In the genomic region with DNA sequence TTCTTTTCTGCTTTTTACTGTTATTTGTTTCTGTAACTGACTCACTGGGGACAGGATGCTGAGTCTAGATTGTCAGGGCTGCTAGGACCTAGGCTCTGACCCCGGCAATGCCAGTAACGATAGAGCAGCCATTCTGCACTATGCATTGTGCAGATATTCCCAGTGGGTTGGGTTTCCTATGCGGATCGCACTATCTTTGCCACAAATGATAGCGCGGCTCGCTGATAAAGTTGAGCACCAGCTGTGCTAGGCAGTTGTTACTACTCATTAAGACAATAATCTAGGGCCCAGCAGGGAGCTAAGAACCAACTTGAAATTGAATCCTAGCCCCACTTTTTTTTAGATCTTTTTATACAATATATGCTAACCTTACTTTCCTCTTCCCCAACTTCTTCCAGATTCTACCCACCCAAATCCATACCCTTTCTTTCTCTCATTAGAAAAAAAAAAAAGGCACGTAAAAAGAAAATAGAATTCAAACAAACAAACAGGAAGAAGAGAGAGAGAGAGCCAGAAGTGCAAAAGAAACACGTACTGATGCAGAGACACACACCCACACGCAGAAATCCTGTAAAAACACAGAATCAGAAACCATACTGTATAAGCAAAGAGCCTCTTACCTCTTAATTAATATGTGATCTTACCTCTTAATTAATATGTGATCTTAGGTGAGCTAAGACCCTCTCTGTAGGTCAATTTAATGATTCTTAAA, we compare ENCODE assay signal across 8 mouse cellular contexts.
A peak's percentile ranks its signal among the peaks of the same experiment; 100 is the strongest.
DNase-seq lines count a peak whose midpoint lies in the region; ATAC-seq lines count a peak whose summit lies in the region.
"Had no signal": no experiment of that assay in that cellular context is flagged by ENCODE, and none has a peak within 500 bp of the region (broad histone marks: within the 10 kb centered on the region; RNA-seq: fewer than 3 reads in every experiment).

No protein-coding gene starts in this region.

- 69% methylated on average over 10 of the region's 10 CpGs for WGBS in intestine, embryonic 15.5 days
- 67% methylated on average over 10 of the region's 10 CpGs for WGBS in intestine, embryonic 16.5 days
- WGBS in embryonic facial prominence, embryonic 13.5 days = 70% methylated on average over 10 of the region's 10 CpGs
- WGBS in hindbrain, embryonic 16.5 days = 50% methylated on average over 10 of the region's 10 CpGs

- H3K9me3 ChIP-seq in intestine, embryonic 15.5 days = no peaks in the 10 kb centered on the region
- no peaks in the 10 kb centered on the region for H3K9me3 ChIP-seq in intestine, embryonic 16.5 days (ENCODE audit: control insufficient read depth, low read length)
- H3K9me3 ChIP-seq in embryonic facial prominence, embryonic 13.5 days = no peaks in the 10 kb centered on the region
- H3K9me3 ChIP-seq in hindbrain, embryonic 16.5 days (ENCODE audit: control insufficient read depth, low read length) = no peaks in the 10 kb centered on the region

- no peaks in the 10 kb centered on the region for H3K27me3 ChIP-seq in intestine, embryonic 15.5 days (replicated peaks)
- H3K27me3 ChIP-seq in intestine, embryonic 16.5 days (replicated peaks; ENCODE audit: control insufficient read depth, insufficient read depth, low read length) = no peaks in the 10 kb centered on the region
- H3K27me3 ChIP-seq in embryonic facial prominence, embryonic 13.5 days = no peaks in the 10 kb centered on the region
- no peaks in the 10 kb centered on the region for H3K27me3 ChIP-seq in hindbrain, embryonic 16.5 days (replicated peaks; ENCODE audit: control insufficient read depth, insufficient read depth, low read length)

- H3K9ac ChIP-seq in intestine, embryonic 15.5 days = no peak overlapping the region
- no peak overlapping the region for H3K9ac ChIP-seq in intestine, embryonic 16.5 days (ENCODE audit: low read depth, low read length)
- H3K9ac ChIP-seq in embryonic facial prominence, embryonic 13.5 days = no peak overlapping the region
- no peak overlapping the region for H3K9ac ChIP-seq in hindbrain, embryonic 16.5 days (ENCODE audit: low read depth, low read length)

- ATAC-seq in intestine, embryonic 15.5 days = no peak
- ATAC-seq in intestine, embryonic 16.5 days = no peak
- no peak for ATAC-seq in embryonic facial prominence, embryonic 13.5 days (ENCODE audit: insufficient number of reproducible peaks, insufficient read depth, low FRiP score, low TSS enrichment, low read depth)
- ATAC-seq in hindbrain, embryonic 16.5 days = no peak
- peak; percentile 64 for ATAC-seq in megakaryocyte-erythroid progenitor cell, adult 5-6 weeks (replicated peaks; ENCODE audit: low FRiP score, low TSS enrichment, poor library complexity, severe bottlenecking)
- ATAC-seq in granulocyte monocyte progenitor cell, adult 5-6 weeks (replicated peaks; ENCODE audit: poor library complexity, severe bottlenecking) = no peak

- no peak overlapping the region for H3K4me3 ChIP-seq in intestine, embryonic 15.5 days (replicated peaks)
- no peak overlapping the region for H3K4me3 ChIP-seq in intestine, embryonic 16.5 days (ENCODE audit: low read length)
- H3K4me3 ChIP-seq in embryonic facial prominence, embryonic 13.5 days = no peak overlapping the region
- no peak overlapping the region for H3K4me3 ChIP-seq in hindbrain, embryonic 16.5 days (ENCODE audit: low read length)

- peak overlapping the region; percentile 29; the same call in 1 of the 2 replicates for H3K27ac ChIP-seq in intestine, embryonic 15.5 days
- H3K27ac ChIP-seq in intestine, embryonic 16.5 days (ENCODE audit: low read length) = no peak overlapping the region
- H3K27ac ChIP-seq in embryonic facial prominence, embryonic 13.5 days = peak overlapping the region; percentile 78
- H3K27ac ChIP-seq in hindbrain, embryonic 16.5 days (ENCODE audit: low read depth, low read length) = peak overlapping the region; percentile 72

- no peaks in the 10 kb centered on the region for H3K36me3 ChIP-seq in intestine, embryonic 15.5 days
- no peaks in the 10 kb centered on the region for H3K36me3 ChIP-seq in intestine, embryonic 16.5 days (ENCODE audit: control insufficient read depth, insufficient read depth, low read length)
- no peaks in the 10 kb centered on the region for H3K36me3 ChIP-seq in embryonic facial prominence, embryonic 13.5 days
- no peaks in the 10 kb centered on the region for H3K36me3 ChIP-seq in hindbrain, embryonic 16.5 days (ENCODE audit: control insufficient read depth, insufficient read depth, low read length)

- H3K4me1 ChIP-seq in intestine, embryonic 15.5 days (replicated peaks) = peaks cover 16% of the 10 kb centered on the region
- peaks cover 11% of the 10 kb centered on the region for H3K4me1 ChIP-seq in intestine, embryonic 16.5 days (ENCODE audit: control insufficient read depth, insufficient read depth, low read length)
- peaks cover 40% of the 10 kb centered on the region for H3K4me1 ChIP-seq in embryonic facial prominence, embryonic 13.5 days
- H3K4me1 ChIP-seq in hindbrain, embryonic 16.5 days (ENCODE audit: control insufficient read depth, insufficient read depth, low read depth, low read length) = peaks cover 8% of the 10 kb centered on the region

- no peak for DNase-seq in kidney, postnatal 14 days
- DNase-seq: lung, adult 2 months had no signal

- H3K4me2 ChIP-seq in intestine, embryonic 15.5 days (replicated peaks) = peak overlapping the region; percentile 64; the same call in 1 of the 2 replicates
- H3K4me2 ChIP-seq in intestine, embryonic 16.5 days (ENCODE audit: low read depth, low read length) = no peak overlapping the region
- peak overlapping the region; percentile 53; the same call in 1 of the 2 replicates for H3K4me2 ChIP-seq in embryonic facial prominence, embryonic 13.5 days
- peak overlapping the region; percentile 67 for H3K4me2 ChIP-seq in hindbrain, embryonic 16.5 days (ENCODE audit: low read length)
